Mouse (Mus musculus): ENCODE data around the gene Tmem40. TPM values are rescaled to one million over a fixed set of nuclear protein-coding genes. Genes with fewer than 3 reads are reported as not detected.

Gene Tmem40
- total RNA-seq, 1 experiment from 2014 or later, result not detected

DNA sequence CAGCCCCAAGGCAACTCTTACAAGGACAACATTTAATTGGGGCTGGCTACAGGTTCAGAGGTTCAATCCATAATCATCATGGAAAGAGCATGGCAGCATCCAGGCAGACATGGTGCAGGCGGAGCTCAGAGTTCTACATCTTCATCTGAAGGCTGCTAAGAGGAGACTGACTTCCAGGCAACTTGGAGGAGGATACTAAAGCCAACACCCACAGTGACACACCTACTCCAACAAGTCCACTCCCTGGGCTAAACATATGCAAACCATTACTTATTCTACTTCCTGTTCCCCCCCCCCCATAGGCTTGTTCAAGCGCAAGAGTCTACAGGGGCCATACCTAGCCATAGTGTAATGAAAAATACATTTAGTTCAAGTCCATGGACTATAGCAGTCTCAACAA lies 77.9 kb downstream of the Tmem40 start:
- ATAC-seq (replicated peaks; ENCODE audit: insufficient number of reproducible peaks, low FRiP score, low TSS enrichment, poor library complexity, severe bottlenecking), result no peak

- ATAC-seq (replicated peaks; ENCODE audit: insufficient number of reproducible peaks, low FRiP score, low TSS enrichment, poor library complexity, severe bottlenecking), result no peak
These were observed 81.1 kb downstream of the Tmem40 start for GRCm38 (mm10) chr6:115681066-115681465.

Other genes starting within 250 kb of the Tmem40 start
- gene Tsen2, start 217.7 kb downstream of the Tmem40 start, total RNA-seq (2017), result 1.3 to 7.5 TPM (median 2.8 TPM) in 3 replicates
- not detected in 3 replicates for gene Mkrn2os, start 169.8 kb downstream of the Tmem40 start, total RNA-seq (2017)
- 8.5 to 18.5 TPM (median 9.1 TPM) in 3 replicates for gene Mkrn2, start 160.5 kb downstream of the Tmem40 start, total RNA-seq (2017)
- gene Raf1, start 85.8 kb downstream of the Tmem40 start, total RNA-seq (2017), result 180 to 216 TPM (median 195 TPM) in 3 replicates
- gene Cand2, start 12.1 kb upstream of the Tmem40 start, total RNA-seq (2017), result 0.10 to 0.53 TPM (median 0.19 TPM) in 3 replicates
- 1,916 to 2,189 TPM (median 2,052 TPM) in 3 replicates for gene Rpl32, start 46.3 kb upstream of the Tmem40 start, total RNA-seq (2017)
- not detected in 3 replicates for gene Efcab12, start 76.0 kb upstream of the Tmem40 start, total RNA-seq (2017)
- 9.7 to 13.3 TPM (median 11.5 TPM) in 3 replicates for gene Mbd4, start 91.0 kb upstream of the Tmem40 start, total RNA-seq (2017)
- 1.1 to 1.2 TPM (median 1.1 TPM) in 3 replicates for gene Ift122, start 91.1 kb upstream of the Tmem40 start, total RNA-seq (2017)
- gene Rho, start 169.3 kb upstream of the Tmem40 start, total RNA-seq (2017), result not detected in 3 replicates
- not detected in 3 replicates for gene H1foo, start 182.5 kb upstream of the Tmem40 start, total RNA-seq (2017)
- 8.2 to 17.6 TPM (median 17.6 TPM) in 3 replicates for gene Plxnd1, start 232.6 kb upstream of the Tmem40 start, total RNA-seq (2017)